Mouse (Mus musculus) ES-E14 (cell line): ENCODE results near the gene Cd37. TPM values are rescaled to one million over a fixed set of nuclear protein-coding genes. Genes with fewer than 3 reads are reported as not detected.

Source experiments
- DNase-seq: peaks from one replicate; pipeline ENCODE4 v3.0.0-alpha.2; 2013; ENCODE audit warnings: low read depth, low spot score
- H3K27ac ChIP-seq: 2 replicates; pipeline ENCODE4 v1.5.1; 2012; ENCODE audit warnings: low read depth, mild to moderate bottlenecking, low read length, moderate library complexity, mixed read lengths; ENCODE audit not compliant: poor library complexity, insufficient read depth, severe bottlenecking
- H3K36me3 ChIP-seq: 2 replicates; pipeline ENCODE4 v1.6.1; 2012; ENCODE audit warnings: mild to moderate bottlenecking, low read length, moderate library complexity, mixed read lengths; ENCODE audit not compliant: control insufficient read depth, poor library complexity, insufficient read depth, severe bottlenecking
- H3K4me1 ChIP-seq, 2 experiments: fragments of 150-350 bp in 1 of 2; sonication (generic) in 1 of 2; 2 replicates each; pipeline ENCODE4 v1.6.1; 2012; ENCODE audit warnings: low read length in 2 of 2, mild to moderate bottlenecking in 1 of 2, mixed read lengths in 1 of 2; ENCODE audit not compliant: control insufficient read depth in 2 of 2, insufficient read depth in 2 of 2, poor library complexity in 1 of 2
- H3K4me3 ChIP-seq, 2 experiments: fragments of 150-350 bp in 1 of 2; sonication (generic) in 1 of 2; 2 replicates each; pipeline ENCODE4 v1.5.1; 2012; ENCODE audit warnings: low read length in 2 of 2, low read depth in 1 of 2, mild to moderate bottlenecking in 1 of 2, mixed read lengths in 1 of 2; ENCODE audit not compliant: insufficient read depth in 1 of 2, poor library complexity in 1 of 2, severe bottlenecking in 1 of 2
- H3K9ac ChIP-seq: 2 replicates; pipeline ENCODE4 v1.6.1; 2012; ENCODE audit warnings: low read depth, mild to moderate bottlenecking, low read length, mixed read lengths; ENCODE audit not compliant: poor library complexity, insufficient read depth, severe bottlenecking
- H3K9me3 ChIP-seq: fragments of 150-350 bp; sonication (generic); 2 replicates; pipeline ENCODE4 v1.6.1; 2012; ENCODE audit warnings: low read depth, mild to moderate bottlenecking, low read length; ENCODE audit not compliant: control insufficient read depth, insufficient read depth
- CHD2 ChIP-seq: IDR thresholded peaks from 2 replicates; pipeline ENCODE4 v1.6.1; 2014; ENCODE audit warnings: mild to moderate bottlenecking, low read depth, low read length, inconsistent platforms
- HCFC1 ChIP-seq: IDR thresholded peaks from 2 replicates; pipeline ENCODE4 v1.6.1; 2012; ENCODE audit warnings: low read length, inconsistent platforms, borderline replicate concordance; ENCODE audit not compliant: insufficient read depth
- MAFK ChIP-seq: IDR thresholded peaks from 2 replicates; pipeline ENCODE4 v1.6.1; 2014; ENCODE audit warnings: mild to moderate bottlenecking, low read depth, low read length, inconsistent platforms; ENCODE audit not compliant: insufficient read depth
- ZC3H11A ChIP-seq: IDR thresholded peaks from 2 replicates; pipeline ENCODE4 v1.6.1; 2012; ENCODE audit warnings: low read depth, mild to moderate bottlenecking, inconsistent platforms, low read length, borderline replicate concordance
- ZNF384 ChIP-seq: IDR thresholded peaks from 2 replicates; pipeline ENCODE4 v1.6.1; 2012; ENCODE audit warnings: low read depth, low read length, inconsistent platforms
- in situ Hi-C, 2 experiments: fragments of 600-800 bp; cut with MboI; formaldehyde crosslinking; loops; one replicate each; pipeline ENCODE4 v1.15.1; 2025; ENCODE audit warnings: low sequenced_read_pairs in 2 of 2, inconsistent platforms in 1 of 2; ENCODE audit not compliant: unreplicated experiment in 2 of 2
- total RNA-seq: library from RNA; depleted of rRNA; stranded (reverse); fragments of 300-350 nt; gene quantifications from 2 replicates; pipeline ENCODE4 v1.2.3, GENCODE M21; 2012; rRNA removed

Cd37 gene
- 37.6 and 50.8 TPM in 2 replicates for total RNA-seq

GRCm38 (mm10) chr7:45238723-45239496 is at the start of gene Cd37:
Gene Cd37, minus strand, starts transcription at chr7:45239115.
- TF ChIP-seq ZNF384 (no peak), ZC3H11A (no peak)
- H3K36me3 ChIP-seq, result no peaks in the 10 kb centered on the region
- H3K9ac ChIP-seq, result peak within 1 kb of the TSS; percentile 66; the same call in 1 of the 2 replicates
- no peak for DNase-seq
- in situ Hi-C loops, result no loop called here
- peak within 1 kb of the TSS; percentile 85; the same call in 1 of the 2 replicates for H3K27ac ChIP-seq
- H3K4me1 ChIP-seq, result peaks cover 12 to 30% of the 10 kb centered on the region in 2 experiments
- no peaks in the 10 kb centered on the region for H3K9me3 ChIP-seq
- peak within 1 kb of the TSS; percentile 7 to 53; a peak in 3 of 4 replicates for H3K4me3 ChIP-seq

- Histone ChIP-seq H3K4me1 (peaks cover 0 to 10% of the 10 kb centered on the region in 2 experiments; a peak in 1 of 4 replicates), H3K9me3 (no peaks in the 10 kb centered on the region), H3K9ac (no peak overlapping the region), H3K4me3 (no peak overlapping the region), H3K36me3 (no peaks in the 10 kb centered on the region), H3K27ac (no peak overlapping the region)
- no peak for TF ChIP-seq HCFC1
- TF ChIP-seq ZNF384, result no peak
- no peak for TF ChIP-seq ZC3H11A
- no peak for TF ChIP-seq MAFK
- no peak for TF ChIP-seq CHD2
- in situ Hi-C loops, result no loop called here
- no peak for DNase-seq
These were observed 47.6 kb upstream of the Cd37 start for GRCm38 (mm10) chr7:45286486-45286885.

- peak; percentile 60 for DNase-seq
- Histone ChIP-seq H3K36me3 (no peaks in the 10 kb centered on the region), H3K9me3 (no peaks in the 10 kb centered on the region), H3K9ac (peak within 1 kb of the TSS; percentile 66; the same call in 1 of the 2 replicates), H3K27ac (no peak within 1 kb of the TSS), H3K4me1 (peaks cover 9 to 18% of the 10 kb centered on the region in 2 experiments), H3K4me3 (peak within 1 kb of the TSS; percentile 74 to 78)
- TF ChIP-seq ZC3H11A, result 0 out of 2 replicates have a peak, but pooled peaks have one; percentile 13
- no peak for TF ChIP-seq CHD2
- TF ChIP-seq ZNF384, result no peak
- TF ChIP-seq HCFC1, result no peak
- in situ Hi-C loops, result no loop called here
These were observed 38.3 kb upstream of the Cd37 start, which contains the start of gene Slc6a21 for GRCm38 (mm10) chr7:45277136-45277760. Gene Slc6a21, plus strand, starts transcription at chr7:45277513.

- TF ChIP-seq ZC3H11A (no peak), CHD2 (no peak), HCFC1 (no peak)
- no peak for DNase-seq
- Histone ChIP-seq H3K9ac (no peak overlapping the region), H3K9me3 (no peaks in the 10 kb centered on the region), H3K27ac (no peak overlapping the region), H3K36me3 (no peaks in the 10 kb centered on the region), H3K4me1 (peaks cover 9 to 15% of the 10 kb centered on the region in 2 experiments), H3K4me3 (no peak overlapping the region)
- in situ Hi-C loops, result no loop called here
These were observed 34.8 kb upstream of the Cd37 start for GRCm38 (mm10) chr7:45273672-45274071.
